Mouse (Mus musculus): Measurements from ENCODE around the gene Etl4. TPM values are rescaled to one million over a fixed set of nuclear protein-coding genes. Genes with fewer than 3 reads are reported as not detected.

Gene Etl4
- polyA plus RNA-seq, 1 experiment: 7.4 TPM

DNA sequence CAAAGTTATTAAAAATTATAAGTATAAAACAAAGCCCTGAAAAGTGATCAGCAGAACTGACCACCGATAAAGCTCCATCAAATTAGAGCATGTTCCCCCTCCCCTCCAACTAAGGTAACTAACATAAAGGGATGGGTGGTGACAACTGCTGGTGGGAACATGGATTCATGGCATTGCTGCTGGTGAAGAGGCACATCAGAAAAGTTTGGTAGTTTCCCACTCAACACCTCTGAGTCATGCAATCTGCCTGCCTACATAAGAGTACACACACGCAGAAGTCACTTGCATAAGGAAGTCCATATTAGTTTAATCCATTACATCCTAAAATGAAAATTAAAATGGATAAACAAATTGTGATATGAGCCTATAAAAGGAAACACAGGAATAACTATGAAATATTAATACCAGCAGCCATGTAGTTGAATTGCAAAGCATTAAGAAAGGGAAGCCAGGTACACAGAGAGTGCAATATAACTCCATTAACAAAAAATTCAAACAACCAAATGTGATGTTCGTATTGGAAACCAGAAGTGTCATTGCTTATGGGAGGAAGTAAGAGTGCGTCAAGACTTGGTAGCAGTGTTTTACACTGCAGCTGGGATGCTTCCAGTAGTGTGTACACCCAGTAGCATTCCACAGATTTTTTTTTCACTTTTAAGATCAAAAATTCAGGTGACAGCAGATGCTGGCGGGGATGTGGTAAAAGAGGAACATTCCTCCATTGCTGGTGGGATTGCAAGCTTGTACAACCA, 307.3 kb downstream of the Etl4 start:
- H3K4me2 ChIP-seq (ENCODE audit: low read depth): no peak overlapping the region
- H3K36me3 ChIP-seq (ENCODE audit: control insufficient read depth, insufficient read depth): no peaks in the 10 kb centered on the region
- no peak for TF ChIP-seq POLR2A (IDR thresholded peaks at IDR 0.05; ENCODE audit: insufficient read length, low read depth)
- no peak for TF ChIP-seq MYOG (IDR thresholded peaks at IDR 0.05; ENCODE audit: control insufficient read depth in 1 of 3, insufficient read depth in 1 of 3, insufficient read length in 2 of 3, low read depth in 2 of 3)
- TF ChIP-seq CEBPB (IDR thresholded peaks at IDR 0.05; ENCODE audit: insufficient read depth, poor library complexity, severe bottlenecking): no peak
- TF ChIP-seq USF1 (IDR thresholded peaks at IDR 0.05; ENCODE audit: low read depth): no peak
- TF ChIP-seq TCF12 (IDR thresholded peaks at IDR 0.05; ENCODE audit: insufficient read depth, poor library complexity, severe bottlenecking): no peak
- no peak for TF ChIP-seq MAX (IDR thresholded peaks at IDR 0.05; ENCODE audit: low read depth)
- no peak for TF ChIP-seq REST (IDR thresholded peaks at IDR 0.05; ENCODE audit: insufficient read depth, insufficient read length)
- no peak for TF ChIP-seq MYOD1 (IDR thresholded peaks at IDR 0.05; ENCODE audit: control insufficient read depth in 1 of 3, insufficient read length in 2 of 3, low read depth in 2 of 3)
- no peak for TF ChIP-seq TCF3 (IDR thresholded peaks at IDR 0.05; ENCODE audit: insufficient read length, low read depth)
- TF ChIP-seq E2F4 (IDR thresholded peaks at IDR 0.05; ENCODE audit: insufficient read depth): no peak
- TF ChIP-seq POLR2AphosphoS2 (IDR thresholded peaks at IDR 0.05; ENCODE audit: insufficient read length, low read depth): no peak
- no peak for TF ChIP-seq SRF (IDR thresholded peaks at IDR 0.05; ENCODE audit: control insufficient read depth, insufficient read length, low read depth)
- H3K27me3 ChIP-seq (ENCODE audit: control insufficient read depth, insufficient read depth, insufficient read length): no peaks in the 10 kb centered on the region
- no peaks in the 10 kb centered on the region for H3K79me2 ChIP-seq (ENCODE audit: control insufficient read depth, insufficient read depth)
- H3ac ChIP-seq (ENCODE audit: control insufficient read depth, insufficient read length): no peak overlapping the region
- H3K4me3 ChIP-seq: no peak overlapping the region

GRCm38 (mm10) chr2:20231371-20231770, 321.8 kb downstream of the Etl4 start:
- H3K4me3 ChIP-seq: no peak overlapping the region
- no peaks in the 10 kb centered on the region for H3K36me3 ChIP-seq (ENCODE audit: control insufficient read depth, insufficient read depth)
- H3K79me2 ChIP-seq (ENCODE audit: control insufficient read depth, insufficient read depth): no peaks in the 10 kb centered on the region
- no peaks in the 10 kb centered on the region for H3K27me3 ChIP-seq (ENCODE audit: control insufficient read depth, insufficient read depth, insufficient read length)
- TF ChIP-seq REST (IDR thresholded peaks at IDR 0.05; ENCODE audit: insufficient read depth, insufficient read length) (no peak), MYOG (IDR thresholded peaks at IDR 0.05; ENCODE audit: control insufficient read depth in 1 of 3, insufficient read depth in 1 of 3, insufficient read length in 2 of 3, low read depth in 2 of 3) (no peak), TCF12 (IDR thresholded peaks at IDR 0.05; ENCODE audit: insufficient read depth, poor library complexity, severe bottlenecking) (no peak), TCF3 (IDR thresholded peaks at IDR 0.05; ENCODE audit: insufficient read length, low read depth) (no peak), USF1 (IDR thresholded peaks at IDR 0.05; ENCODE audit: low read depth) (no peak), MYOD1 (IDR thresholded peaks at IDR 0.05; ENCODE audit: control insufficient read depth in 1 of 3, insufficient read length in 2 of 3, low read depth in 2 of 3) (no peak), MAX (IDR thresholded peaks at IDR 0.05; ENCODE audit: low read depth) (no peak), E2F4 (IDR thresholded peaks at IDR 0.05; ENCODE audit: insufficient read depth) (no peak), POLR2A (IDR thresholded peaks at IDR 0.05; ENCODE audit: insufficient read length, low read depth) (no peak), CEBPB (IDR thresholded peaks at IDR 0.05; ENCODE audit: insufficient read depth, poor library complexity, severe bottlenecking) (no peak), POLR2AphosphoS2 (IDR thresholded peaks at IDR 0.05; ENCODE audit: insufficient read length, low read depth) (no peak), SRF (IDR thresholded peaks at IDR 0.05; ENCODE audit: control insufficient read depth, insufficient read length, low read depth) (no peak)
- H3ac ChIP-seq (ENCODE audit: control insufficient read depth, insufficient read length): no peak overlapping the region
- H3K4me2 ChIP-seq (ENCODE audit: low read depth): no peak overlapping the region

GRCm38 (mm10) chr2:20248043-20248664, 338.6 kb downstream of the Etl4 start:
- H3K4me3 ChIP-seq: no peak overlapping the region
- no peaks in the 10 kb centered on the region for H3K79me2 ChIP-seq (ENCODE audit: control insufficient read depth, insufficient read depth)
- no peak for TF ChIP-seq POLR2AphosphoS2 (IDR thresholded peaks at IDR 0.05; ENCODE audit: insufficient read length, low read depth)
- no peak for TF ChIP-seq MYOD1 (IDR thresholded peaks at IDR 0.05; ENCODE audit: control insufficient read depth in 1 of 3, insufficient read length in 2 of 3, low read depth in 2 of 3)
- no peak for TF ChIP-seq SRF (IDR thresholded peaks at IDR 0.05; ENCODE audit: control insufficient read depth, insufficient read length, low read depth)
- no peak for TF ChIP-seq POLR2A (IDR thresholded peaks at IDR 0.05; ENCODE audit: insufficient read length, low read depth)
- TF ChIP-seq E2F4 (IDR thresholded peaks at IDR 0.05; ENCODE audit: insufficient read depth): no peak
- TF ChIP-seq MAX (IDR thresholded peaks at IDR 0.05; ENCODE audit: low read depth): no peak
- TF ChIP-seq CEBPB (IDR thresholded peaks at IDR 0.05; ENCODE audit: insufficient read depth, poor library complexity, severe bottlenecking): no peak
- TF ChIP-seq REST (IDR thresholded peaks at IDR 0.05; ENCODE audit: insufficient read depth, insufficient read length): no peak
- TF ChIP-seq TCF3 (IDR thresholded peaks at IDR 0.05; ENCODE audit: insufficient read length, low read depth): no peak
- TF ChIP-seq TCF12 (IDR thresholded peaks at IDR 0.05; ENCODE audit: insufficient read depth, poor library complexity, severe bottlenecking): no peak
- no peak for TF ChIP-seq USF1 (IDR thresholded peaks at IDR 0.05; ENCODE audit: low read depth)
- TF ChIP-seq MYOG (IDR thresholded peaks at IDR 0.05; ENCODE audit: control insufficient read depth in 1 of 3, insufficient read depth in 1 of 3, insufficient read length in 2 of 3, low read depth in 2 of 3): no peak
- H3K36me3 ChIP-seq (ENCODE audit: control insufficient read depth, insufficient read depth): no peaks in the 10 kb centered on the region
- H3K27me3 ChIP-seq (ENCODE audit: control insufficient read depth, insufficient read depth, insufficient read length): no peaks in the 10 kb centered on the region
- no peak overlapping the region for H3ac ChIP-seq (ENCODE audit: control insufficient read depth, insufficient read length)
- H3K4me2 ChIP-seq (ENCODE audit: low read depth): no peak overlapping the region

DNA sequence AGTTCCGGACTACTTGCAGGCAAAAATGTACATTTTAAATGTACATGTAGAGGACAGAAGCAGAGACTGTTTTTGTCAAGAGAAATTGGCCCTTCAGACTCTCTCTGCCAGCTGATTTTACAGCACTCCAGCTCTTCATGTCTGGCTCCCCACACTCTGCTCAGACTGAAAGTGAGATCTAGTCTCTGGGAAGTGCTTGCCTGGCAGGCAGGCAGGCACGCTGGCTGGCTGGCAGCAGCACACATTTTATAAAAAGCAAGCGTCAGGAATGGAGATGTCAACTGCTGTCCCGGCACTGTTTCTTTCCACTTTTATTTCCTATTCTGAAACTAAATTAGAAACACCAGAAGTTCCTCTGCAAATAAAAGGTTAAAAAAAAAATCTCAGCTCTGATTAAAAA, 339.8 kb downstream of the Etl4 start:
- H3K4me2 ChIP-seq (ENCODE audit: low read depth): no peak overlapping the region
- no peak overlapping the region for H3K4me3 ChIP-seq
- TF ChIP-seq SRF (IDR thresholded peaks at IDR 0.05; ENCODE audit: control insufficient read depth, insufficient read length, low read depth) (no peak), USF1 (IDR thresholded peaks at IDR 0.05; ENCODE audit: low read depth) (no peak), E2F4 (IDR thresholded peaks at IDR 0.05; ENCODE audit: insufficient read depth) (no peak), MYOG (IDR thresholded peaks at IDR 0.05; ENCODE audit: control insufficient read depth in 1 of 3, insufficient read depth in 1 of 3, insufficient read length in 2 of 3, low read depth in 2 of 3) (no peak), TCF3 (IDR thresholded peaks at IDR 0.05; ENCODE audit: insufficient read length, low read depth) (no peak), POLR2A (IDR thresholded peaks at IDR 0.05; ENCODE audit: insufficient read length, low read depth) (no peak), MYOD1 (IDR thresholded peaks at IDR 0.05; ENCODE audit: control insufficient read depth in 1 of 3, insufficient read length in 2 of 3, low read depth in 2 of 3) (no peak), TCF12 (IDR thresholded peaks at IDR 0.05; ENCODE audit: insufficient read depth, poor library complexity, severe bottlenecking) (no peak), CEBPB (IDR thresholded peaks at IDR 0.05; ENCODE audit: insufficient read depth, poor library complexity, severe bottlenecking) (no peak)

More for the DNA sequence above, 339.8 kb downstream of the Etl4 start:
- no peaks in the 10 kb centered on the region for H3K27me3 ChIP-seq (ENCODE audit: control insufficient read depth, insufficient read depth, insufficient read length)
- no peak overlapping the region for H3ac ChIP-seq (ENCODE audit: control insufficient read depth, insufficient read length)
- H3K79me2 ChIP-seq (ENCODE audit: control insufficient read depth, insufficient read depth): no peaks in the 10 kb centered on the region
- H3K36me3 ChIP-seq (ENCODE audit: control insufficient read depth, insufficient read depth): no peaks in the 10 kb centered on the region

Data from myocyte (in vitro differentiated cells).